Mouse (Mus musculus) CH12.LX (cell line): ENCODE data around the gene Arid4a. TPM values are rescaled to one million over a fixed set of nuclear protein-coding genes. Genes with fewer than 3 reads are reported as not detected.

Experiments used
- DNase-seq: peaks from one replicate; pipeline ENCODE4 v3.0.0-alpha.2; 2013; ENCODE audit errors: extremely low read depth
- H3K27ac ChIP-seq: 2 replicates; pipeline ENCODE4 v1.5.1; 2012; ENCODE audit warnings: low read depth, mild to moderate bottlenecking, control low read depth, moderate library complexity; ENCODE audit not compliant: insufficient read depth
- H3K27me3 ChIP-seq: replicated peaks from 2 replicates; pipeline ENCODE3; 2012; ENCODE audit warnings: inconsistent platforms
- H3K36me3 ChIP-seq, 2 experiments: replicated peaks in 1 of 2; 2 replicates each; pipeline versions ENCODE3 to v1.6.1; 2012; ENCODE audit warnings: inconsistent platforms in 1 of 2, low read length in 1 of 2, mild to moderate bottlenecking in 1 of 2, mixed read lengths in 1 of 2, moderate library complexity in 1 of 2; ENCODE audit not compliant: control insufficient read depth in 1 of 2, insufficient read depth in 1 of 2
- H3K4me1 ChIP-seq, 2 experiments: 2 replicates each; pipeline ENCODE4 v1.6.1; 2012; ENCODE audit warnings: inconsistent platforms in 1 of 2, moderate library complexity in 1 of 2; ENCODE audit not compliant: insufficient read depth in 2 of 2, control insufficient read depth in 1 of 2
- H3K4me2 ChIP-seq: 2 replicates; pipeline ENCODE4 v1.6.1; 2012; ENCODE audit warnings: low read depth, mild to moderate bottlenecking, control low read depth; ENCODE audit not compliant: poor library complexity, insufficient read depth, severe bottlenecking
- H3K4me3 ChIP-seq, 3 experiments: fragments of 150-350 bp in 1 of 3; sonication (generic) in 1 of 3; replicated peaks in 1 of 3; 2 replicates each; pipeline versions ENCODE3 to v1.5.1; 2011 to 2012; ENCODE audit warnings: low read depth in 2 of 3, low read length in 2 of 3, mild to moderate bottlenecking in 2 of 3, moderate library complexity in 2 of 3, control low read depth in 1 of 3, improper control_type of control experiment in 1 of 3, inconsistent platforms in 1 of 3, mixed read lengths in 1 of 3; ENCODE audit not compliant: poor library complexity in 1 of 3
- H3K79me2 ChIP-seq: replicated peaks from 2 replicates; pipeline ENCODE4 v1.6.1; 2012; ENCODE audit warnings: mild to moderate bottlenecking, moderate library complexity; ENCODE audit not compliant: control insufficient read depth, poor library complexity, insufficient read depth, severe bottlenecking; ENCODE audit errors: extremely low read depth
- H3K9ac ChIP-seq: 2 replicates; pipeline ENCODE4 v1.6.1; 2012; ENCODE audit warnings: low read depth, mild to moderate bottlenecking, control low read depth, moderate library complexity; ENCODE audit not compliant: insufficient read depth
- H3K9me3 ChIP-seq: replicated peaks from 2 replicates; pipeline ENCODE3; 2012; ENCODE audit warnings: low read length, inconsistent platforms, mixed read lengths
- BHLHE40 ChIP-seq: IDR thresholded peaks from 2 replicates; pipeline ENCODE4 v1.6.1; 2011; ENCODE audit warnings: mild to moderate bottlenecking, low read depth, low read length, improper control_type of control experiment
- CHD1 ChIP-seq: IDR thresholded peaks from 2 replicates; pipeline ENCODE4 v1.6.1; 2012; ENCODE audit warnings: low read depth, low read length, improper control_type of control experiment, inconsistent platforms
- CHD2 ChIP-seq: IDR thresholded peaks from 2 replicates; pipeline ENCODE4 v1.6.1; 2011; ENCODE audit warnings: low read length, improper control_type of control experiment
- CTCF ChIP-seq, 2 experiments: IDR thresholded peaks in 1 of 2; conservative IDR thresholded peaks in 1 of 2; 2 replicates each; pipeline ENCODE4 v1.5.1; 2011 to 2012; ENCODE audit warnings: low read depth in 2 of 2, low read length in 2 of 2, improper control_type of control experiment in 1 of 2, inconsistent platforms in 1 of 2, mild to moderate bottlenecking in 1 of 2, moderate library complexity in 1 of 2
- ELF1 ChIP-seq: IDR thresholded peaks from 2 replicates; pipeline ENCODE4 v1.6.1; 2014; ENCODE audit warnings: low read depth, mild to moderate bottlenecking, inconsistent platforms, low read length, improper control_type of control experiment
- EP300 ChIP-seq: IDR thresholded peaks from 2 replicates; pipeline ENCODE4 v1.6.1; 2011; ENCODE audit warnings: low read length, improper control_type of control experiment
- ETS1 ChIP-seq: conservative IDR thresholded peaks from 2 replicates; pipeline ENCODE4 v1.6.1; 2012; ENCODE audit warnings: low read depth, mild to moderate bottlenecking, inconsistent platforms, low read length, improper control_type of control experiment, moderate library complexity
- HCFC1 ChIP-seq: IDR thresholded peaks from 2 replicates; pipeline ENCODE4 v1.6.1; 2012; ENCODE audit warnings: low read depth, mild to moderate bottlenecking, inconsistent platforms, low read length, improper control_type of control experiment
- IRF4 ChIP-seq: IDR thresholded peaks from 2 replicates; pipeline ENCODE4 v1.6.1; 2014; ENCODE audit warnings: low read depth, mild to moderate bottlenecking, inconsistent platforms, low read length, improper control_type of control experiment
- JUN ChIP-seq: IDR thresholded peaks from 2 replicates; pipeline ENCODE4 v1.6.1; 2011; ENCODE audit warnings: low read depth, mild to moderate bottlenecking, low read length, improper control_type of control experiment, moderate library complexity; ENCODE audit not compliant: insufficient read depth
- JUND ChIP-seq: conservative IDR thresholded peaks from 2 replicates; pipeline ENCODE4 v1.6.1; 2011; ENCODE audit warnings: low read depth, low read length, improper control_type of control experiment
- MAFK ChIP-seq: IDR thresholded peaks from 2 replicates; pipeline ENCODE4 v1.6.1; 2011; ENCODE audit warnings: low read length, improper control_type of control experiment; ENCODE audit not compliant: insufficient replicate concordance
- MAX ChIP-seq: IDR thresholded peaks from 2 replicates; pipeline ENCODE4 v1.6.1; 2011; ENCODE audit warnings: low read length, improper control_type of control experiment
- MAZ ChIP-seq: IDR thresholded peaks from 2 replicates; pipeline ENCODE4 v1.6.1; 2012; ENCODE audit warnings: low read depth, mild to moderate bottlenecking, inconsistent platforms, low read length, improper control_type of control experiment, moderate library complexity
- MEF2A ChIP-seq: IDR thresholded peaks from 2 replicates; pipeline ENCODE4 v1.6.1; 2014; ENCODE audit warnings: low read depth, mild to moderate bottlenecking, inconsistent platforms, low read length, improper control_type of control experiment, borderline replicate concordance
- MXI1 ChIP-seq: IDR thresholded peaks from 2 replicates; pipeline ENCODE4 v1.6.1; 2011; ENCODE audit warnings: mild to moderate bottlenecking, low read depth, low read length, improper control_type of control experiment
- MYC ChIP-seq: IDR thresholded peaks from 2 replicates; pipeline ENCODE4 v1.6.1; 2011; ENCODE audit warnings: low read depth, mild to moderate bottlenecking, improper control_type of control experiment, low read length
- NELFE ChIP-seq: IDR thresholded peaks from 2 replicates; pipeline ENCODE4 v1.6.1; 2011; ENCODE audit warnings: low read depth, low read length, improper control_type of control experiment
- SIN3A ChIP-seq: IDR thresholded peaks from 2 replicates; pipeline ENCODE4 v1.6.1; 2012; ENCODE audit warnings: low read length, improper control_type of control experiment, inconsistent platforms
- TBP ChIP-seq: conservative IDR thresholded peaks from 2 replicates; pipeline ENCODE4 v1.6.1; 2011; ENCODE audit warnings: low read depth, low read length, improper control_type of control experiment
- TCF12 ChIP-seq: IDR thresholded peaks from 2 replicates; pipeline ENCODE4 v1.6.1; 2014; ENCODE audit warnings: low read depth, mild to moderate bottlenecking, inconsistent platforms, low read length, improper control_type of control experiment
- UBTF ChIP-seq: IDR thresholded peaks from 2 replicates; pipeline ENCODE4 v1.6.1; 2012; ENCODE audit warnings: low read depth, mild to moderate bottlenecking, inconsistent platforms, low read length, improper control_type of control experiment, moderate library complexity
- USF1 ChIP-seq: IDR thresholded peaks from 2 replicates; pipeline ENCODE4 v1.6.1; 2014; ENCODE audit warnings: low read depth, mild to moderate bottlenecking, inconsistent platforms, low read length, improper control_type of control experiment
- USF2 ChIP-seq: conservative IDR thresholded peaks from 2 replicates; pipeline ENCODE4 v1.6.1; 2011; ENCODE audit warnings: low read depth, low read length, improper control_type of control experiment
- ZC3H11A ChIP-seq: IDR thresholded peaks from 2 replicates; pipeline ENCODE4 v1.6.1; 2012; ENCODE audit warnings: low read depth, mild to moderate bottlenecking, inconsistent platforms, low read length, improper control_type of control experiment
- ZMIZ1 ChIP-seq: IDR thresholded peaks from 2 replicates; pipeline ENCODE4 v1.6.1; 2012; ENCODE audit warnings: low read depth, mild to moderate bottlenecking, inconsistent platforms, low read length, improper control_type of control experiment
- dilution Hi-C: fragments of 300-500 bp; cut with MboI; formaldehyde crosslinking; loops from 2 replicates; pipeline ENCODE4 v1.14.3; 2020; ENCODE audit warnings: low sequenced_read_pairs; ENCODE audit not compliant: extremely low pct_unique_long_range_greater_than_20kb, extremely low pct_ligation_motif_present
- in situ Hi-C: fragments of 300-500 bp; cut with MboI; formaldehyde crosslinking; loops from 3 replicates; pipeline ENCODE4 v1.14.3; 2019; ENCODE audit warnings: low sequenced_read_pairs, low pct_ligation_motif_present, low pct_unique_long_range_greater_than_20kb, mixed read lengths
- polyA plus RNA-seq: library from polyadenylated mRNA; unstranded; fragments of >175 nt; gene quantifications from 2 replicates; pipeline ENCODE4 v1.2.1, GENCODE M21; 2012; ENCODE audit warnings: low read depth; ENCODE audit not compliant: insufficient read length
- total RNA-seq, 2 experiments: library from RNA; depleted of rRNA; stranded (reverse); fragments of 300-350 nt in 1 of 2; fragments of >200 nt in 1 of 2; gene quantifications; 2 replicates each; pipeline ENCODE4 v1.2.3; 2012 to 2014

Arid4a gene
- total and polyA plus RNA-seq, 3 experiments, result 8.0 to 20.8 (median 9.7) TPM

DNA sequence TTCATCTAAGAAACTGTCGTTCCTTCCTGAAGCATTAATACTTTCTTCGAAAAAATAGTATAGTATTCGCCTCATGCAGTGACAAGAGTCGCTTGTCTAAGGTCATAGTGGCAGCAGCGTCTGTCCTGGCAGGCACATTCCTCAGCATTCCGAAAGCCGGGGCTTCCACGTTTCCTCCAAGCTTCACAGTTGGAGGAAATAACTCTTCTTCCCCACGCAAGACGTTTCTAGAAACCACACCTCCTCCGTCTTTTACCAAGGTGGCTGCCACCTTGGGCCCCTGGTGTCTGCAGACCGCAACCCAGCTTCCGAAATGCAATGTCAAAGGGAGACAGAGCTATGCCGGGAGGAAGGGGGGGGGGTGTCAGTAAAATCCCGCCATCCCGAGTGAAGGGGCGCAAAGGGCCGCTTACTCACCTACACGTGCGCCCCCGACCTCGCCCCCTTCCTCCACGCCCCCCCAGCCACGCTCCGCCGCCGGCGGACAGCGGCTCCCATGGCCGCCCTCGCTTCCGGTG, 886 bp upstream of the Arid4a start:
- Histone ChIP-seq H3K4me3 (peak overlapping the region; percentile 81 to 95 (median 86)), H3K27ac (peak overlapping the region; percentile 85), H3K4me1 (peaks cover 5 to 36% of the 10 kb centered on the region in 2 experiments; a peak in 3 of 4 replicates), H3K27me3 (no peaks in the 10 kb centered on the region), H3K36me3 (peaks cover 17 to 36% of the 10 kb centered on the region in 2 experiments), H3K9me3 (no peaks in the 10 kb centered on the region), H3K79me2 (peaks cover 36% of the 10 kb centered on the region), H3K4me2 (peak overlapping the region; percentile 44; the same call in 1 of the 2 replicates), H3K9ac (peak overlapping the region; percentile 84)
- DNase-seq, result no peak
- in situ Hi-C loops, result no loop called here
- TF ChIP-seq MAX, result peak; percentile 86
- peak; percentile 76 for TF ChIP-seq BHLHE40
- no peak for TF ChIP-seq CTCF (conservative IDR thresholded peaks at IDR 0.05 in 1 of 2, IDR thresholded peaks at IDR 0.05 in 1 of 2; ENCODE audit: low read depth in 2 of 2, low read length in 2 of 2)
- peak; percentile 98 for TF ChIP-seq SIN3A
- TF ChIP-seq MAZ, result peak; percentile 73; the same call in 1 of the 2 replicates
- peak; percentile 100 for TF ChIP-seq MXI1
- 0 out of 2 replicates have a peak, but pooled peaks have one; percentile 9 for TF ChIP-seq ETS1
- TF ChIP-seq CHD1, result peak; percentile 89; the same call in 1 of the 2 replicates
- no peak for TF ChIP-seq MAFK
- no peak for TF ChIP-seq TBP
- TF ChIP-seq MYC, result peak; percentile 73; the same call in 1 of the 2 replicates
- peak; percentile 7; the same call in 1 of the 2 replicates for TF ChIP-seq EP300
- TF ChIP-seq USF1, result no peak
- no peak for TF ChIP-seq JUND
- TF ChIP-seq MEF2A, result peak; percentile 41; the same call in 1 of the 2 replicates
- TF ChIP-seq ZMIZ1, result peak; percentile 57; the same call in 1 of the 2 replicates
- dilution Hi-C loops, result no loop called here

DNA sequence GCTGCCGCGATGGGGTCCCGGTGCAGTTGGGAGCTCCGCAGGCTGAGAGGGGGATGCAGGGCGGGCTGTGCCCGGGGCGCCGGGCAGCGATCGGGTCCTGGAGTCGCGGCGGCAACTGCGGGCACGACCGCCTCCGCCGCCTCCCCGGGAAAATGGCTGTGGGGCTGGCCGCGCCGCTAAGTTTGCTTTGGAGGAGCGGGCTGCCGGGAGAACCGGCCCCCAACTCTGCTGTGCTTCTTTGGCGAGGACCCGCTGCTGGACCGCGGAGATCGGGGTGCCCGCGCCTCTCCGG, 367 bp downstream of the Arid4a start:
- Histone ChIP-seq H3K27me3 (no peaks in the 10 kb centered on the region), H3K4me3 (peak overlapping the region; percentile 79 to 97 (median 95)), H3K9ac (peak overlapping the region; percentile 53), H3K27ac (peak overlapping the region; percentile 78)
- in situ Hi-C loops, result no loop called here
- no peak for DNase-seq
- TF ChIP-seq IRF4 (no peak), BHLHE40 (no peak), UBTF (no peak), SIN3A (peak; percentile 38), ETS1 (no peak), ZMIZ1 (0 out of 2 replicates have a peak, but pooled peaks have one; percentile 49), MAZ (peak; percentile 61; the same call in 1 of the 2 replicates), MEF2A (no peak), CTCF (conservative IDR thresholded peaks at IDR 0.05 in 1 of 2, IDR thresholded peaks at IDR 0.05 in 1 of 2; ENCODE audit: low read depth in 2 of 2, low read length in 2 of 2) (no peak), ZC3H11A (no peak), MXI1 (peak; percentile 50; the same call in 1 of the 2 replicates), HCFC1 (no peak), USF2 (no peak), JUN (no peak), USF1 (no peak), NELFE (no peak), MAFK (no peak), ELF1 (no peak), TCF12 (0 out of 2 replicates have a peak, but pooled peaks have one; percentile 39), CHD2 (no peak)
- TF ChIP-seq, all 38 proteins: peak for 5
- Histone ChIP-seq H3K36me3 (peaks cover 21 to 40% of the 10 kb centered on the region in 2 experiments), H3K79me2 (peaks cover 33% of the 10 kb centered on the region), H3K4me2 (no peak overlapping the region), H3K4me1 (peaks cover 5 to 32% of the 10 kb centered on the region in 2 experiments; a peak in 3 of 4 replicates), H3K9me3 (no peaks in the 10 kb centered on the region)
- dilution Hi-C loops, result no loop called here
